Mouse (Mus musculus) urinary bladder, postnatal 25 days (tissue): Measurements from ENCODE around the gene Gm10644.
A peak's percentile ranks its signal among the peaks of the same experiment; 100 is the strongest.
"Not testable (repeated sequence)": the region's sequence is repeated elsewhere in the genome, so short reads cannot be mapped to it uniquely, and the experiment has no call there.

Experiments used
- DNase-seq: peaks from one replicate; pipeline ENCODE4 v3.0.0; 2022; ENCODE audit warnings: low spot score

Gene Gm10644

DNA sequence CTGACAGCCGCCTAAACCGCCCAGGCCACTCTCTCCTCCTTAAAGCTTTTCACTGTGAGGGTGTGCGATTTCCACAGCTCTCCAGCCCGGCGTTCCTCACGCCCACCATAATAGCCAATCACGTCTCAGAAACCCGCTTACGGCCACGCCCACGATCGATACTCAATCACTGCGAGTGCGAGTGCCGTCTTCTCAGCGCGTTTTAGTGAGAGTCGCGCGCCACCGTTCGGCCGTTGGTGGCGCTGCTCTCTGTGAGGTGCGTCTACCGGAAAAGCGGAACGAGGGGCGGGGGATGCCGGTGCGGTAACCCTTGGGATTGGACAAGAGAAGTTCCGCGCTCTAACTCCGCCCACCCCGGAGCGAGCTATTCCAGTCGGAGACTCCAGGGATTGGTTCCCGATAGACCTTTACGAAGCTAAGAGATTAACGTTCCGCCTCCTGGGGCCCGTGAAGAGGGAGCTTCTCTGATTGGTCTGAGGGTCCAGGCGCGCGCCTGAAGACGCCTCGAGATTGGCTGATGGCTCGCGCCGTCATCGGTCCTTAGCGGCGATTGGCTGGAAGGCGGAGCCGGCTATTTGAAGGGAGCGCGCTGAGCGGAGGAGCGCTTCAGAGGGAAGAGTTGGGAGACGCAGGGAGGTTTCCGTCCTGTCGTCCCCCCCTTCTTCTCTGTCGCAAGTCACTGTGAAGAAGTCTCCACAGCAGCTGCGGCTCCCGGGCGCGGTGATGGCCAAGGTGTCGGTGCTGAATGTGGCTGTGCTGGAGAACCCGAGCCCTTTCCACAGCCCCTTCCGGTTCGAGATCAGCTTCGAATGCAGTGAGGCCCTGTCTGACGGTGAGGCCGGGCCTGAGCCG, at the start of gene Gm10644, which contains the start of gene Asf1b:
TSS of gene Gm10644 (minus strand) at position 100 of the 852 bp plus-strand sequence.
TSS of gene Asf1b (plus strand) at position 402 of the 852 bp plus-strand sequence.
- DNase-seq: peak; percentile 91

DNA sequence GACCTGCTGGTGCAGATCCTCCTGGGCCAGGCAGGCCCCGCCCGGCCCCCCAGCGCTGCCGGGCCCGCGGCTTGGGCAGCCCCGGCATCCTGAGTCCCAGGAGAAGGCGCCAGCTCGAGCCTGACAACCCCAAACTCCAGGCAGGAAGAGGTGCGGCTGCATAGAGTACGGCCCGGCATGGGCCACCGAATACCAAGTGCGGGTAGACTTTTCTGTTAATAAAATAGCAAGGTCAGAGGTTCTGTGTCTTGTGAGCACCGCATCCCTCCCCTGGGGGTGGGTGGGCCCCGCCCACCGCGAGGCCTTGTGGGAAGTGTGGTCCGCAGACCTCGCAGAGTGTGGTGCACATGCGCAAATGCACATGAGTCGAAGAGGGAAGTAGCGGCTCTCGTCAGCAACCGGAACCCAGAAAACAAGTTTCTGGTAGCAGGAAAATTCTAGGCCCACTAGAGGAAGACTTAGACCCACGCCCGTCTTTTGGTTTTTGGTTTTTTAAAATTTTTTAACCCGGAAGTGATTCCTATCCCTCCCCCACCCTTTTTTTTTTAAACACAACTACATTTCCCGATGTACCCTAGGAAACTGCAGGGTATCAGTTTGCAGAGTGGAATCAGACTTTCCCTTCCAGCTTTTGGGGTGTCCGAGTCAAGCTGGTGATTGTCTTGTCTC, 49.7 kb upstream of the Gm10644 start:
- peak; percentile 89 for DNase-seq

- no peak for DNase-seq
These were observed 48.7 kb upstream of the Gm10644 start for GRCm38 (mm10) chr8:84003612-84004246.

DNA sequence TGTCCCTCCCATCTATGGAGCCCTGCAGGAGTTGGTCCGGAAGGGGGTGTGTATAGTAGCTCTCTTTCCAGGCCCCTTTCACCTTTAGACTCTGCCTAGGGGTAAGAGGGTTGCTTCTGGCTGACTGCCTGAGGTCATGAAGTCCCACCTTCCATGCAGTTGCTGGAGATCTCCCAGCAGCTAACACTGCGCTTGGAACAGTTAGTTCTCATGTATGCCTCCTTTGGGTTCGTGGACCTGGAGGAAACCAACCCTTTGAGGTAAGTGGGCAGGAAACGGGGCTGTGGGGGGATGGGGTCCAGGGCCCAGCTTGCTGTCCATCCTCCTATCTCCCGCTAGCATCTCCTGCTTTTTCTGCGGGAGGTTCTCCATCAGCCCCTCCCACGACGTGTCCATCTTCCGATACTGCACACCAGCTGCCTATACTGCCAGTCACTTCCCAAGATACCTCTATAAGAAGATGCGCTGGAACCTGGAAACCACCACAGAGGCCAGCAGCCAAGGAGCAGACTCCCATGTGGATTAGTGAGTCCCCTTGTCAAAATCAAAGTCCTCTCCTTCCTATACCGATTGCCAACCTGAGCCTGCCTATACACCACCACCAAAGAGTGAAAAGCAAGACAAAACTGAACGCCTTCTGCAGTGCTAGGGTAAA, 48.1 kb upstream of the Gm10644 start:
- no peak for DNase-seq

DNA sequence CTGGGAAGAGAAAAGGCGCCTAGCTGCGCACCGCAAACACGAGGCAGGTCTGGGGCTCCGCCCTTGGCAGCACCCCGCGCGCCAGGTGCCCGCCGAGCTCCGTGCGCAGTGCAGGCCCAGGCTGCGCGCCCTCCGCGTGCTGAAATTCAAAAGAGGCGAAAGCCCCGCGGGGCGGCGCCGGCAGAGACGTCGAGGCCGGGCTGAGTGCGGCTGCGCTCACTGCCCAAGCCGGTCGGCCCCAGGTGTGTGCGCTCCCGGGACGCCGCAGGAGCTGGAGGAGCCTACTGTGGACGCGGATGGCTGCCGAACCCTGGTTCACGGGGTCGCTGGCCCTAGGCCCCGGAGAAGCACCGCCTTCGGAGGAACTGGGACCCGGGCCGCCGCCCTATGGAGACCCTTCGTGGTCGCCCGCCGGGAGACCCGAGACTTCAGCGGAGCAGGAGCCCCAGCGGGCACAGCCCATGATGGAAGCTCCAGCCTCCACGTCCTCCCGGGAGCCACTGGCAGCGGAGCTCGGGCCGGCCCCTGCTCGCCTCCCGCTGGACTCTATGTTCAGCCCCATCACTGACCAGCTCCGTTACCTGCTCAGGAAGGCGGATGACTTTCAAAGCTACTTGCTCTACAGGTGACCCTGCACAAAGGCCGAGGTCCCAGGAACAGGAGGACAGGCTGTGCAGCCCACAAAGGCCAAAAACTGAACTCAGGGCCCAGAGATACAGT, 46.4 kb upstream of the Gm10644 start, which contains the start of gene 1700067K01Rik:
TSS of gene 1700067K01Rik (plus strand) at position 222 of the 720 bp plus-strand sequence.
- no peak for DNase-seq

DNA sequence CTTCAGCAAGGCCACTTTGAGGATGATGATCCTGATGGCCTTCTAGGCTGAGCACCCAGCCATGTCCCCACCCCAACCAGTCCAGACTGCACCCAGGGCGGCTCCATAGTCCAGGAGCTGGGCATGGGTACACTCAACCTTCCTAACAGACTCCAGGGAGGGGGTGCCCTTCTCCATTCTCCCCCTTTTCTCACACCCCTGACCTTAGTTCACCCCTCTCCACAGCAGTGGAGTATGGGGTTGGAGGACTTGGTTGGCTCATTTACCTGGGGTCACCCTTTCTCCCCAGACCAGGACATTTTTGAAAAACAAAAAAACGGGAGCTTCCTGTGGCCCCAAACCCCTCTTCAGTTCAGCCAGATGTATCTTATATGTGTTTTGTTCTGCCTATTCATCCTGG, 44.8 kb upstream of the Gm10644 start:
- no peak for DNase-seq

GRCm38 (mm10) chr8:83999057-83999705, 44.2 kb upstream of the Gm10644 start:
- DNase-seq: no peak

- DNase-seq: peak; percentile 38
These were observed 43.4 kb upstream of the Gm10644 start for GRCm38 (mm10) chr8:83998231-83999056.

GRCm38 (mm10) chr8:83997511-83998141, 42.6 kb upstream of the Gm10644 start, which contains the start of gene Samd1:
Gene Samd1, plus strand, starts transcription at chr8:83997672.
- DNase-seq: peak; percentile 53

GRCm38 (mm10) chr8:83996567-83997505, 41.8 kb upstream of the Gm10644 start:
- DNase-seq: peak; percentile 81

DNA sequence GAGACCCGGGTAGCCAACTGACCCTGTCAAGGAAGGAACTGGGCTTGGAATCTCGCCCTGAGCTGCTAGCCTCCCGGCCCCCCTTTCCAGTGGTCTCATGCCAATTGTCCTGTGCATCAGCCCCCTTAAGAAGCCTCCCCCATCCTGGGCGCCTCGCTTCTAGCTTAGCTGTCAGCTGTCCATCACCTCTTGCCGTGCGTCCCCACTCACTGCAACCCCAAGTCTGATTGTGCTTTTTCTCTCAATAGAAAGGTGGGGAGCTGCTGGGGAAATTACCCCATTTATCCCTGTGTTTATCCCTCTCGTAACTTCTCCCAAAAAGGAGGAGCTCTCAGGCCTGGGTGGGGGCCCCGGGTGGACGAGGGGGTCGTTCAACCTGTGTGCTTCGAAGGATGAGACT, 41.0 kb upstream of the Gm10644 start:
- DNase-seq: no peak

DNA sequence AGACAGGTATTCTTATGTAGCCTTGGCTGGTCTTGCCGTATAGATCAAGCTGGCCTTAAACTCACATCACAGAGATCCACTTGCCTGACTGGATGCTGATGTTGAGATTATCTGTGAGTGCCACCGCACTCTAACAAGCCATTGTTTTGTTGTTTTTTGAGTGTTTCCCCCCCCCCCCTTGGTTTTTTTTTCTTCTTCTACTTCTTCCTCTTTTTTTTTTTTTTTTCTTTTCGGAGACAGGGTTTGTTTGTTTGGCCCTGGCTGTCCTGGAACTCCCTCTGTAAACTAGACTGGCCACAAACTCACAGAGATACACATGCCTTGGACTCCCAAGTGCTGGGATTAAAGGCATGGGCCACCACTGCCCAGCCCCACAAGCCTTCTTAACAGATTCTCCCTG, 39.0 kb upstream of the Gm10644 start:
- no peak for DNase-seq

- no peak for DNase-seq
These were observed 37.5 kb upstream of the Gm10644 start for GRCm38 (mm10) chr8:83992488-83992887.

- no peak for DNase-seq
These were observed 35.2 kb upstream of the Gm10644 start for GRCm38 (mm10) chr8:83990170-83990569.

DNA sequence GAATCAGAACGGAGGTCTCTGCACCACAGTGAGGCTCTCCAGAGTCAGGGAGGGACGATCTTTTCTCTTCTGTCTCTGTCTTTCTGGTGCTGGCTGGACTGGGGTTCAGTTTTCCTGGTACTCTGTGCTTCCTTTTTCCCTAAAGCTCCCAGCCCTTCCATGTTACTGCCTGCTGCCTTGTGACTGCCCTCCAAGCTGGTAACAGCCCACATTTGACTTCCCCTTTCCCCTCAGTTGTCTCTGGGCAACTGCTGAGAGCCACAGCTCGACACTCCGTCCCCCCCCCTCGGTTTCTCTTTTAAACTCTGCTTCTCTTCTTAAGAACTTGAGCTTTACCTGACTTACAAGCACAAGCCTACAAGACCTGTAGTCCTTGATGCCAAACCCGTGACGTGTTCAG, 34.2 kb upstream of the Gm10644 start:
- no peak for DNase-seq

- not testable (repeated sequence) for DNase-seq
These were observed 28.2 kb upstream of the Gm10644 start for GRCm38 (mm10) chr8:83983222-83983621.

DNA sequence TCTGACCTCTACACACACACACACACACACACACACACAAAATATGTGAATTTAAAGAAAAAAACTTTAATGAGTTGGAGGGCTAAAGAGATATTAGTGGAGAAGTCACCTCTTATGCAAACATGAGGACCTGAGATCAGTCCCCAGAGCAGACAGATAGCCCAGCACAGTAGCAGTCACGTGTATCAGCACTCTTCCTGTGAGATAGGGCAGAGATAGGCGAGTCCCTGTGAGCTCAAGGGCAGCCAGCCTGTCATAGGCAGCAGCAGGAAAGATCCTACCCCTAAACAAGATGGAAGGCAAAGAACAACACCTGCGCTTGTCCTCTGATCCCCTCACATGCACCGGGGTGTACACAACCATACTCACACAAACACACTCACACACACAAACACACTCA, 27.4 kb upstream of the Gm10644 start:
- DNase-seq: no peak

DNA sequence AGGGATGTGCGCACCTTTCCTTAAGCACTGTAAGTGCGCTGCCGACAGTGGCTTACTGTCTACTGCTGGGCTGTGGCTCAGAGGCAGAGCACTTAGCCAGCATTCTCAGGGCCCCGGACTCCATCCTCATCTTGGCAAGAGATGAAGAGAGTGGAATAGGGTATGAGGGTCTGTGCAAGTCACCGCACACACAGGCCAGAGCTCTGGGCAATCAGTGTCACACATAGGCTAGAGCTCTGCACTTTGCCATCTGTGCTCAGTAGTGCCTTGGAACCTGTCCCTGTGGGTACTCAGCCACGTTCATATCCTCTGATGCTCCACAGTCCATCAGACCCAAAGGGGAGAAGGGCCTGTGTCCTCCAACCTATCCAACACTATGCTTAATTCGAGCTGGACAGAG, 26.5 kb upstream of the Gm10644 start:
- no peak for DNase-seq
